Mouse (Mus musculus): ENCODE measurements around the gene Lsm3. TPM values are rescaled to one million over a fixed set of nuclear protein-coding genes. Genes with fewer than 3 reads are reported as not detected.
"Not testable (repeated sequence)": the region's sequence is repeated elsewhere in the genome, so short reads cannot be mapped to it uniquely, and the experiment has no call there.

The Lsm3 gene
- total RNA-seq (2021) = 38.2 and 39.5 TPM in 2 replicates
- long read RNA-seq, experiment 1, transcript Lsm3-201 (4 exons, 743 nt) = major isoform, 42 of 49 reads
- long read RNA-seq, experiment 1, partial matches to known transcripts = 7 of 49 reads
- long read RNA-seq, experiment 1, other reads (novel, unspliced or antisense) = 0 of 49 reads
- long read RNA-seq, experiment 2, transcript Lsm3-201 (4 exons, 743 nt) = major isoform, 36 of 42 reads
- long read RNA-seq, experiment 2, partial matches to known transcripts = 4 of 42 reads
- long read RNA-seq, experiment 2, other reads (novel, unspliced or antisense) = 2 of 42 reads

GRCm38 (mm10) chr6:91515545-91516449, at the start of gene Lsm3, which contains the start of gene Xpc:
Gene Lsm3 (plus strand): TSS chr6:91515928.
Gene Xpc (minus strand): TSS chr6:91515888.
- peak; percentile 98 for DNase-seq

- no peak for DNase-seq
Observed at GRCm38 (mm10) chr6:91467106-91467505, 48.6 kb upstream of the Lsm3 start.

GRCm38 (mm10) chr6:91470712-91471111, 45.0 kb upstream of the Lsm3 start:
- DNase-seq = no peak

GRCm38 (mm10) chr6:91471427-91471826, 44.3 kb upstream of the Lsm3 start:
- DNase-seq = not testable (repeated sequence)

- DNase-seq = peak; percentile 27
Observed at GRCm38 (mm10) chr6:91472319-91472718, 43.4 kb upstream of the Lsm3 start.

GRCm38 (mm10) chr6:91472868-91473804, 42.6 kb upstream of the Lsm3 start, which contains the start of the genes Chchd4 and Tmem43:
Gene Chchd4 (minus strand): TSS chr6:91473546.
Gene Tmem43 (plus strand): TSS chr6:91473703.
- peak; percentile 99 for DNase-seq

- DNase-seq = no peak
Observed at GRCm38 (mm10) chr6:91473805-91474440, 41.8 kb upstream of the Lsm3 start.

- peak; percentile 70 for DNase-seq
Observed at GRCm38 (mm10) chr6:91474441-91475190, 41.1 kb upstream of the Lsm3 start.

- DNase-seq = no peak
Observed at GRCm38 (mm10) chr6:91476541-91476940, 39.2 kb upstream of the Lsm3 start.

GRCm38 (mm10) chr6:91483371-91483770, 32.4 kb upstream of the Lsm3 start:
- DNase-seq = no peak

GRCm38 (mm10) chr6:91486736-91487453, 28.8 kb upstream of the Lsm3 start:
- no peak for DNase-seq

GRCm38 (mm10) chr6:91488496-91489212, 27.1 kb upstream of the Lsm3 start:
- peak; percentile 58 for DNase-seq

GRCm38 (mm10) chr6:91489872-91490271, 25.9 kb upstream of the Lsm3 start:
- DNase-seq = no peak

GRCm38 (mm10) chr6:91491004-91491403, 24.7 kb upstream of the Lsm3 start:
- DNase-seq = no peak

GRCm38 (mm10) chr6:91493053-91493452, 22.7 kb upstream of the Lsm3 start:
- no peak for DNase-seq

GRCm38 (mm10) chr6:91494526-91494925, 21.2 kb upstream of the Lsm3 start:
- no peak for DNase-seq

- no peak for DNase-seq
Observed at GRCm38 (mm10) chr6:91503302-91503701, 12.4 kb upstream of the Lsm3 start.

GRCm38 (mm10) chr6:91506036-91506435, 9.7 kb upstream of the Lsm3 start:
- no peak for DNase-seq

- DNase-seq = no peak
Observed at GRCm38 (mm10) chr6:91508041-91508440, 7.7 kb upstream of the Lsm3 start.

All from adrenal gland, postnatal 14 days (tissue).